Mouse (Mus musculus): ENCODE measurements around the gene Rab31. TPM values are rescaled to one million over a fixed set of nuclear protein-coding genes. Genes with fewer than 3 reads are reported as not detected.

Gene Rab31
- polyA plus RNA-seq, 1 experiment from 2014 or later, result 36.7 TPM

- Histone ChIP-seq H3K9me3 (no peaks in the 10 kb centered on the region), H3K36me3 (peaks cover 4% of the 10 kb centered on the region; the same call in 1 of the 2 replicates), H3K27me3 (no peaks in the 10 kb centered on the region), H3K27ac (peak within 1 kb of the TSS; percentile 96), H3K9ac (peak within 1 kb of the TSS; percentile 99), H3K4me2 (peak within 1 kb of the TSS; percentile 66), H3K4me3 (peak within 1 kb of the TSS; percentile 94), H3K4me1 (peaks cover 28% of the 10 kb centered on the region)
- peak; percentile 90 for ATAC-seq (ENCODE audit: borderline replicate concordance, extremely low read depth, low FRiP score, low TSS enrichment)
- under 1% methylated on average over 65 of the region's 81 CpGs for WGBS
Observed at GRCm38 (mm10) chr17:65782551-65783141, 10.1 kb upstream of the Rab31 start, which contains the start of gene Ppp4r1. Gene Ppp4r1 (plus strand): TSS chr17:65782573.

GRCm38 (mm10) chr17:65780970-65781369 lies 8.4 kb upstream of the Rab31 start:
- H3K4me3 ChIP-seq, result no peak overlapping the region
- no peak overlapping the region for H3K9ac ChIP-seq
- H3K36me3 ChIP-seq, result peaks cover 4% of the 10 kb centered on the region; the same call in 1 of the 2 replicates
- H3K27ac ChIP-seq, result no peak overlapping the region
- ATAC-seq (ENCODE audit: borderline replicate concordance, extremely low read depth, low FRiP score, low TSS enrichment), result no peak
- no peak overlapping the region for H3K4me2 ChIP-seq
- 70% methylated on average over 2 of the region's 2 CpGs for WGBS
- H3K4me1 ChIP-seq, result peaks cover 22% of the 10 kb centered on the region
- no peaks in the 10 kb centered on the region for H3K9me3 ChIP-seq
- H3K27me3 ChIP-seq, result no peaks in the 10 kb centered on the region

- Histone ChIP-seq H3K9ac (no peak overlapping the region), H3K27ac (no peak overlapping the region), H3K4me2 (no peak overlapping the region), H3K36me3 (no peaks in the 10 kb centered on the region), H3K27me3 (no peaks in the 10 kb centered on the region), H3K9me3 (no peaks in the 10 kb centered on the region), H3K4me3 (no peak overlapping the region), H3K4me1 (peaks cover 17% of the 10 kb centered on the region; the same call in 1 of the 2 replicates)
- ATAC-seq (ENCODE audit: borderline replicate concordance, extremely low read depth, low FRiP score, low TSS enrichment), result no peak
- 84% methylated on average over 4 of the region's 4 CpGs for WGBS
Observed at GRCm38 (mm10) chr17:65777461-65777860, 4.9 kb upstream of the Rab31 start.

- no peaks in the 10 kb centered on the region for H3K9me3 ChIP-seq
- H3K4me3 ChIP-seq, result no peak overlapping the region
- H3K4me1 ChIP-seq, result peaks cover 15% of the 10 kb centered on the region
- H3K4me2 ChIP-seq, result no peak overlapping the region
- H3K9ac ChIP-seq, result no peak overlapping the region
- no peaks in the 10 kb centered on the region for H3K27me3 ChIP-seq
- no peak for ATAC-seq (ENCODE audit: borderline replicate concordance, extremely low read depth, low FRiP score, low TSS enrichment)
- WGBS, result 66% methylated on average over 1 of the region's 1 CpGs
- no peak overlapping the region for H3K27ac ChIP-seq
- no peaks in the 10 kb centered on the region for H3K36me3 ChIP-seq
Observed at GRCm38 (mm10) chr17:65776228-65776627, 3.7 kb upstream of the Rab31 start.

GRCm38 (mm10) chr17:65774439-65774838 lies 1.9 kb upstream of the Rab31 start:
- WGBS, result 37% methylated on average over 7 of the region's 7 CpGs
- Histone ChIP-seq H3K27me3 (no peaks in the 10 kb centered on the region), H3K27ac (no peak overlapping the region), H3K4me1 (peaks cover 17% of the 10 kb centered on the region), H3K4me3 (no peak overlapping the region), H3K4me2 (no peak overlapping the region), H3K9me3 (no peaks in the 10 kb centered on the region), H3K36me3 (no peaks in the 10 kb centered on the region), H3K9ac (no peak overlapping the region)
- no peak for ATAC-seq (ENCODE audit: borderline replicate concordance, extremely low read depth, low FRiP score, low TSS enrichment)

- 58% methylated on average over 4 of the region's 4 CpGs for WGBS
- no peaks in the 10 kb centered on the region for H3K36me3 ChIP-seq
- peaks cover 23% of the 10 kb centered on the region for H3K4me1 ChIP-seq
- H3K4me2 ChIP-seq, result no peak overlapping the region
- no peak overlapping the region for H3K4me3 ChIP-seq
- H3K9ac ChIP-seq, result no peak overlapping the region
- no peaks in the 10 kb centered on the region for H3K27me3 ChIP-seq
- H3K27ac ChIP-seq, result no peak overlapping the region
- ATAC-seq (ENCODE audit: borderline replicate concordance, extremely low read depth, low FRiP score, low TSS enrichment), result no peak
- H3K9me3 ChIP-seq, result no peaks in the 10 kb centered on the region
Observed at GRCm38 (mm10) chr17:65773617-65774016, 1.1 kb upstream of the Rab31 start.

- peak overlapping the region; percentile 96 for H3K4me2 ChIP-seq
- no peaks in the 10 kb centered on the region for H3K27me3 ChIP-seq
- H3K9ac ChIP-seq, result peak overlapping the region; percentile 74; the same call in 1 of the 2 replicates
- H3K27ac ChIP-seq, result no peak overlapping the region
- 30% methylated on average over 17 of the region's 17 CpGs for WGBS
- no peaks in the 10 kb centered on the region for H3K9me3 ChIP-seq
- no peaks in the 10 kb centered on the region for H3K36me3 ChIP-seq
- H3K4me3 ChIP-seq, result peak overlapping the region; percentile 63
- ATAC-seq (ENCODE audit: borderline replicate concordance, extremely low read depth, low FRiP score, low TSS enrichment), result no peak
- H3K4me1 ChIP-seq, result peaks cover 28% of the 10 kb centered on the region
Observed at GRCm38 (mm10) chr17:65770982-65771915, 1.3 kb downstream of the Rab31 start.

GRCm38 (mm10) chr17:65768486-65768885 lies 4.1 kb downstream of the Rab31 start:
- no peaks in the 10 kb centered on the region for H3K9me3 ChIP-seq
- H3K27me3 ChIP-seq, result no peaks in the 10 kb centered on the region
- no peak overlapping the region for H3K27ac ChIP-seq
- no peak overlapping the region for H3K4me2 ChIP-seq
- no peak overlapping the region for H3K4me3 ChIP-seq
- ATAC-seq (ENCODE audit: borderline replicate concordance, extremely low read depth, low FRiP score, low TSS enrichment), result no peak
- WGBS, result 53% methylated on average over 5 of the region's 5 CpGs
- no peaks in the 10 kb centered on the region for H3K36me3 ChIP-seq
- peaks cover 28% of the 10 kb centered on the region for H3K4me1 ChIP-seq
- H3K9ac ChIP-seq, result no peak overlapping the region

GRCm38 (mm10) chr17:65763221-65763620 lies 9.3 kb downstream of the Rab31 start:
- no peaks in the 10 kb centered on the region for H3K27me3 ChIP-seq
- WGBS, result 95% methylated on average over 14 of the region's 14 CpGs
- no peak overlapping the region for H3K4me2 ChIP-seq
- H3K36me3 ChIP-seq, result no peaks in the 10 kb centered on the region
- H3K4me3 ChIP-seq, result no peak overlapping the region
- H3K9me3 ChIP-seq, result no peaks in the 10 kb centered on the region
- 0 out of 2 replicates have a peak, but pooled peaks cover under 1% of the 10 kb centered on the region for H3K4me1 ChIP-seq
- H3K27ac ChIP-seq, result no peak overlapping the region
- no peak overlapping the region for H3K9ac ChIP-seq
- ATAC-seq (ENCODE audit: borderline replicate concordance, extremely low read depth, low FRiP score, low TSS enrichment), result no peak

GRCm38 (mm10) chr17:65757150-65757549 lies 15.4 kb downstream of the Rab31 start:
- no peak overlapping the region for H3K27ac ChIP-seq
- ATAC-seq (ENCODE audit: borderline replicate concordance, extremely low read depth, low FRiP score, low TSS enrichment), result no peak
- H3K9ac ChIP-seq, result no peak overlapping the region
- no peak overlapping the region for H3K4me3 ChIP-seq
- no peaks in the 10 kb centered on the region for H3K27me3 ChIP-seq
- H3K9me3 ChIP-seq, result no peaks in the 10 kb centered on the region
- WGBS, result 62% methylated on average over 6 of the region's 6 CpGs
- no peaks in the 10 kb centered on the region for H3K4me1 ChIP-seq
- no peaks in the 10 kb centered on the region for H3K36me3 ChIP-seq
- H3K4me2 ChIP-seq, result no peak overlapping the region

- H3K27me3 ChIP-seq, result no peaks in the 10 kb centered on the region
- WGBS, result 91% methylated on average over 3 of the region's 3 CpGs
- H3K9me3 ChIP-seq, result no peaks in the 10 kb centered on the region
- no peak overlapping the region for H3K27ac ChIP-seq
- H3K36me3 ChIP-seq, result no peaks in the 10 kb centered on the region
- H3K9ac ChIP-seq, result no peak overlapping the region
- ATAC-seq (ENCODE audit: borderline replicate concordance, extremely low read depth, low FRiP score, low TSS enrichment), result no peak
- no peaks in the 10 kb centered on the region for H3K4me1 ChIP-seq
- H3K4me2 ChIP-seq, result no peak overlapping the region
- no peak overlapping the region for H3K4me3 ChIP-seq
Observed at GRCm38 (mm10) chr17:65755857-65756256, 16.7 kb downstream of the Rab31 start.

GRCm38 (mm10) chr17:65753130-65753529 lies 19.4 kb downstream of the Rab31 start:
- WGBS, result 88% methylated on average over 6 of the region's 6 CpGs
- no peak for ATAC-seq (ENCODE audit: borderline replicate concordance, extremely low read depth, low FRiP score, low TSS enrichment)
- H3K27ac ChIP-seq, result no peak overlapping the region
- H3K27me3 ChIP-seq, result no peaks in the 10 kb centered on the region
- no peaks in the 10 kb centered on the region for H3K9me3 ChIP-seq
- H3K36me3 ChIP-seq, result no peaks in the 10 kb centered on the region
- H3K9ac ChIP-seq, result no peak overlapping the region
- H3K4me1 ChIP-seq, result no peaks in the 10 kb centered on the region
- H3K4me3 ChIP-seq, result no peak overlapping the region
- H3K4me2 ChIP-seq, result no peak overlapping the region

All from lung, embryonic 15.5 days (tissue).